20 mouse cellular contexts compared by ENCODE assay signal in genomic region chr3:137019971-137020634, GRCm38 (mm10).
DNase-seq lines count a peak whose midpoint lies in the region; ATAC-seq and TF ChIP-seq lines count a peak whose summit lies in the region.
"Had no signal": no experiment of that assay in that cellular context is flagged by ENCODE, and none has a peak within 500 bp of the region (broad histone marks: within the 10 kb centered on the region; RNA-seq: fewer than 3 reads in every experiment).

No protein-coding gene starts in this region.

- H3K4me2 ChIP-seq in forebrain, embryonic 11.5 days (ENCODE audit: low read depth, low read length, severe bottlenecking): no peak overlapping the region
- H3K4me2 ChIP-seq in forebrain, embryonic 12.5 days: no peak overlapping the region
- H3K4me2 ChIP-seq in forebrain, postnatal 0 days (ENCODE audit: low read depth): no peak overlapping the region
- H3K4me2 ChIP-seq: heart, embryonic 15.5 days; limb, embryonic 15.5 days; liver, embryonic 15.5 days; neural tube, embryonic 12.5 days had no signal

- H3K4me1 ChIP-seq in forebrain, embryonic 11.5 days (replicated peaks; ENCODE audit: control insufficient read depth, insufficient read depth, low read length): no peaks in the 10 kb centered on the region
- H3K4me1 ChIP-seq in forebrain, embryonic 12.5 days: no peaks in the 10 kb centered on the region
- no peaks in the 10 kb centered on the region for H3K4me1 ChIP-seq in forebrain, postnatal 0 days (ENCODE audit: insufficient read depth)
- H3K4me1 ChIP-seq: heart, embryonic 15.5 days; limb, embryonic 15.5 days; liver, embryonic 15.5 days; neural tube, embryonic 12.5 days had no signal

- H3K4me3 ChIP-seq in forebrain, embryonic 11.5 days (ENCODE audit: low read depth, low read length): no peak overlapping the region
- H3K4me3 ChIP-seq in forebrain, embryonic 12.5 days (replicated peaks): no peak overlapping the region
- H3K4me3 ChIP-seq in forebrain, postnatal 0 days (ENCODE audit: low read depth, low read length): no peak overlapping the region
- H3K4me3 ChIP-seq: heart, embryonic 15.5 days; limb, embryonic 15.5 days; liver, embryonic 15.5 days; neural tube, embryonic 12.5 days had no signal

- ATAC-seq in forebrain, embryonic 11.5 days (replicated peaks; ENCODE audit: low FRiP score): 0 out of 2 replicates have a peak, but pooled peaks have one; percentile 44
- no peak for ATAC-seq in forebrain, embryonic 12.5 days (ENCODE audit: low FRiP score)
- ATAC-seq in forebrain, postnatal 0 days: no peak
- ATAC-seq: hindbrain, embryonic 16.5 days; intestine, postnatal 0 days had no signal

- TF ChIP-seq CTCF in brain, embryonic 14.5 days (IDR thresholded peaks at IDR 0.05; ENCODE audit: borderline replicate concordance, extremely low read depth, insufficient read depth, insufficient read length): no peak
- no peak for TF ChIP-seq CTCF in forebrain, postnatal 0 days (IDR thresholded peaks at IDR 0.05; ENCODE audit: low read depth)

- no peaks in the 10 kb centered on the region for H3K36me3 ChIP-seq in forebrain, embryonic 11.5 days (ENCODE audit: control insufficient read depth, insufficient read depth, low read length)
- no peaks in the 10 kb centered on the region for H3K36me3 ChIP-seq in forebrain, embryonic 12.5 days (replicated peaks)
- no peaks in the 10 kb centered on the region for H3K36me3 ChIP-seq in forebrain, postnatal 0 days (ENCODE audit: insufficient read depth)
- H3K36me3 ChIP-seq: G1E; heart, embryonic 15.5 days; limb, embryonic 15.5 days; liver, embryonic 15.5 days; neural tube, embryonic 12.5 days had no signal

- 54% methylated on average over 3 of the region's 3 CpGs for WGBS in forebrain, embryonic 11.5 days
- 57% methylated on average over 3 of the region's 3 CpGs for WGBS in forebrain, embryonic 12.5 days
- 9% methylated on average over 3 of the region's 3 CpGs for WGBS in forebrain, postnatal 0 days

- no peak overlapping the region for H3K9ac ChIP-seq in forebrain, embryonic 11.5 days (ENCODE audit: low read length)
- H3K9ac ChIP-seq in forebrain, embryonic 12.5 days: no peak overlapping the region
- no peak overlapping the region for H3K9ac ChIP-seq in forebrain, postnatal 0 days
- H3K9ac ChIP-seq: heart, embryonic 15.5 days; limb, embryonic 15.5 days; liver, embryonic 15.5 days; neural tube, embryonic 12.5 days had no signal

- no peaks in the 10 kb centered on the region for H3K27me3 ChIP-seq in forebrain, embryonic 11.5 days (ENCODE audit: control insufficient read depth, insufficient read depth, low read length)
- H3K27me3 ChIP-seq in forebrain, embryonic 12.5 days: no peaks in the 10 kb centered on the region
- H3K27me3 ChIP-seq in forebrain, postnatal 0 days (ENCODE audit: insufficient read depth, low read length): no peaks in the 10 kb centered on the region
- H3K27me3 ChIP-seq: heart, embryonic 15.5 days; limb, embryonic 15.5 days; liver, embryonic 15.5 days; neural tube, embryonic 12.5 days had no signal

- no peak for TF ChIP-seq POLR2A in brain, embryonic 14.5 days (IDR thresholded peaks at IDR 0.05; ENCODE audit: borderline replicate concordance, extremely low read depth, insufficient read depth, insufficient read length, poor library complexity, severe bottlenecking)

- no peak for DNase-seq in forebrain, embryonic 11.5 days (ENCODE audit: low spot score)
- peak; percentile 28 for DNase-seq in layer of hippocampus, adult 9-11 months
- no peak for DNase-seq in layer of hippocampus, postnatal 36 days
- DNase-seq in brain, embryonic 14.5 days (ENCODE audit: low read depth): peak; percentile 87
- peak; percentile 25 for DNase-seq in forebrain, postnatal 0 days
- no peak for DNase-seq in lung, postnatal 4 days
- DNase-seq: adrenal gland, postnatal 14 days; cerebellum, adult 18-20 months; gastrocnemius, postnatal 25 days; heart, postnatal 4 days; thymus, postnatal 25 days had no signal

- no peak overlapping the region for H3K27ac ChIP-seq in forebrain, embryonic 11.5 days (ENCODE audit: low read depth, low read length)
- no peak overlapping the region for H3K27ac ChIP-seq in forebrain, embryonic 12.5 days
- H3K27ac ChIP-seq in forebrain, postnatal 0 days (ENCODE audit: low read depth, low read length): no peak overlapping the region
- H3K27ac ChIP-seq: heart, embryonic 15.5 days; kidney, postnatal 0 days; limb, embryonic 15.5 days; liver, embryonic 15.5 days; neural tube, embryonic 12.5 days had no signal

- no peaks in the 10 kb centered on the region for H3K9me3 ChIP-seq in forebrain, embryonic 11.5 days (ENCODE audit: control insufficient read depth, low read length)
- no peaks in the 10 kb centered on the region for H3K9me3 ChIP-seq in forebrain, embryonic 12.5 days
- no peaks in the 10 kb centered on the region for H3K9me3 ChIP-seq in forebrain, postnatal 0 days (ENCODE audit: low read length)
- H3K9me3 ChIP-seq: G1E; heart, embryonic 15.5 days; limb, embryonic 15.5 days; liver, embryonic 15.5 days; neural tube, embryonic 12.5 days had no signal

Comparison
In these comparisons a context has a peak if more than half of its experiments do, and no peak if none do; other contexts are left out.
1. DNase-seq: peak in layer of hippocampus, adult 9-11 months (single experiment), brain, embryonic 14.5 days (single experiment) and forebrain, postnatal 0 days (single experiment); none in forebrain, embryonic 11.5 days (single experiment), layer of hippocampus, postnatal 36 days (0 of 2) and lung, postnatal 4 days (0 of 2).